Mouse (Mus musculus) liver, postnatal 0 days (tissue): ENCODE measurements around the gene Fbn1.

Experiments
- CTCF ChIP-seq: sonication (generic); IDR thresholded peaks from 2 replicates; pipeline ENCODE4 v1.5.1; 2016; ENCODE audit warnings: antibody characterized with exemption, low read depth
- EP300 ChIP-seq: IDR thresholded peaks from 2 replicates; pipeline ENCODE4 v1.6.1; 2016; ENCODE audit warnings: antibody characterized with exemption, low read depth, mild to moderate bottlenecking

- TF ChIP-seq EP300 = no peak
- TF ChIP-seq CTCF = no peak
These were observed 185.2 kb downstream of the Fbn1 start for GRCm38 (mm10) chr2:125322581-125322980.
